Mouse (Mus musculus): ENCODE data around the gene Cdh23. TPM values are rescaled to one million over a fixed set of nuclear protein-coding genes. Genes with fewer than 3 reads are reported as not detected.

The Cdh23 gene
- polyA plus RNA-seq, 1 experiment from 2014 or later, result 0.35 TPM

DNA sequence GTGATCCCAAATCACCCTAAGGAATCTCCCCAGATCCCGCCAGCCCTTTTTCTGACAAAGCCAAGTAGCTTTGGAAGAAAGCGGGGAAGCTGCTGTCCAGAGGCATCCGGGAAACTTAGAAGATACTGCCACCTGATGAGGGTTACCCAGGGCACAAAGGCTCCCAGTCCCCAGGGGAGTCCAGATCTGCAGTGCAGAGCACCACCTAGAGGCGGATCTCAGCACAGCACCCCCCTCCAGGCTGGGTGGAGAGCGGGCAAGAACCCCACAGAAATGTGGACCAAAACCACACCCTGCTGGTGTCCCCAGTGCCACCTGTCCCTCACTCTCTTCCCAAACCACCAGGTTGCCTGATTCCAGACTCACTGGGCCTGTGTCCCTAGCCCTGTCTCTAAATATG lies 685 bp upstream of the Cdh23 start:
- H3K4me1 ChIP-seq (ENCODE audit: insufficient read depth, low read depth, low read length), result no peaks in the 10 kb centered on the region
- no peak overlapping the region for H3K4me3 ChIP-seq (ENCODE audit: low read depth, low read length)
- H3K27me3 ChIP-seq (replicated peaks; ENCODE audit: insufficient read depth, low read length), result no peaks in the 10 kb centered on the region
- no peaks in the 10 kb centered on the region for H3K36me3 ChIP-seq (ENCODE audit: insufficient read depth, low read length)
- DNase-seq (ENCODE audit: low spot score) (peak; percentile 51), ATAC-seq (peak; percentile 53)
- H3K4me2 ChIP-seq (replicated peaks; ENCODE audit: low read depth, low read length), result no peak overlapping the region
- TF ChIP-seq CTCF (IDR thresholded peaks at IDR 0.05) (peak; percentile 91), EP300 (IDR thresholded peaks at IDR 0.05) (no peak)
- no peak overlapping the region for H3K27ac ChIP-seq (ENCODE audit: low read length)
- H3K9ac ChIP-seq (replicated peaks; ENCODE audit: low read depth), result no peak overlapping the region
- WGBS, result 15% methylated on average over 5 of the region's 5 CpGs
- no peaks in the 10 kb centered on the region for H3K9me3 ChIP-seq (ENCODE audit: low read length)

DNA sequence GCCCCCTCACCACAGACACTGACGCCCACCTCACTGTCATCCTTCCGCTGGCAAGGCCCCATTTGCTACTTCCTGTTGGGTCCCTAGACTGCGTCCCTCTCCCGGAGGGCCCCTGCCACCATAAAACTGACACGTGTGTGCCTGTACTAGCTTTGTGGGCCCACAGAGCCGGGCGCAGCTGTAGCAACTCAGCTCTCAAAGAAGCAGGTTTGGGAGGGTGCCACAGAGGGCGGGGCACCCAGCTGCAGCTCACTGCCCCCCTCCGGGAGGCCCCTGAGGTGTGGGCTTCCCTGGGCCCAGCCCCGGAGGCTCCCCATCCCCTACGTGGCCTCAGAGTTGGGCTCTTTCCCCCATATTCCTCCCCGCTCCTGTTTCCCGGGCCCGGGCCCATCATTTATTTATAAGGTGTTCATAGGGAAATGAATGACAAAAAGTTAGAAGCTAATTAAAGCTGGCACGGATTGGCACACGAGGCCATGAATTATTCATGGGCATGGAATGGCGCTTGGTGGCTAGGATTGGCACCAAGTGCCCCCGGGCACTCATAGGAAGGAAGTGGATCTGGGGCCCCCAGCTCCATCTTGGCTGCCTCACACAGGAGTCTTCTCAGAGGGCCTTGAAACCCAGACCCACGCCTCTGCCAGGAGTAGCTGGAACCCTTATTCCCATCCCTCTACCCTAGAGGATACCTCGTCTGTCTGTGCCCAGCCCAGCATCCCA lies 4.5 kb downstream of the Cdh23 start:
- Histone ChIP-seq H3K27me3 (replicated peaks; ENCODE audit: insufficient read depth, low read length) (peaks cover 13% of the 10 kb centered on the region), H3K9ac (replicated peaks; ENCODE audit: low read depth) (no peak overlapping the region), H3K4me1 (ENCODE audit: insufficient read depth, low read depth, low read length) (peaks cover 2% of the 10 kb centered on the region; the same call in 1 of the 2 replicates), H3K4me2 (replicated peaks; ENCODE audit: low read depth, low read length) (no peak overlapping the region), H3K9me3 (ENCODE audit: low read length) (no peaks in the 10 kb centered on the region), H3K4me3 (ENCODE audit: low read depth, low read length) (no peak overlapping the region), H3K36me3 (ENCODE audit: insufficient read depth, low read length) (no peaks in the 10 kb centered on the region), H3K27ac (ENCODE audit: low read length) (no peak overlapping the region)
- TF ChIP-seq EP300 (IDR thresholded peaks at IDR 0.05), result no peak
- TF ChIP-seq CTCF (IDR thresholded peaks at IDR 0.05), result no peak
- no peak for ATAC-seq
- DNase-seq (ENCODE audit: low spot score), result no peak
- WGBS, result 73% methylated on average over 20 of the region's 20 CpGs

DNA sequence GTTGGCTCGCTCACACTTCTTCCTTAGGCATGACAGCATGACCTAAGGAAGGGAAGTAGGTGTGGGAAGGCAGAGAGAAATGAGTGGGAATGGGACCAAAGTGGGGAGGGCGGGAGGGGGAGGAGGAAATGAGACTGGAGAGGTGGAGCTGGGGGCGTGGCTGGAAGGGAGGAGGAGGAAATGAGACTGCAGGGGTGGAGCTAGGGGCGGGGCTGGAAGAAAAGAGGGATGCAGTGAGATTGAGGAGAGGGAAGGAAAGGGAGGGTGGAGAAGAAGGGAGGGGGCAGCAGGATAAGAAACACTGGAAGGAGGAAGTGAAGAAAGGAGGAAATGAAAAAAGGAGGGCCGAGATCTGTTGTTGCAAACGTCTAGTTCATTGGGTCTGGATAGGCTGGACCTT lies 5.3 kb downstream of the Cdh23 start:
- H3K9ac ChIP-seq (replicated peaks; ENCODE audit: low read depth), result no peak overlapping the region
- DNase-seq (ENCODE audit: low spot score) (peak; percentile 28), ATAC-seq (peak; percentile 36)
- H3K27ac ChIP-seq (ENCODE audit: low read length), result no peak overlapping the region
- peaks cover 2% of the 10 kb centered on the region; the same call in 1 of the 2 replicates for H3K4me1 ChIP-seq (ENCODE audit: insufficient read depth, low read depth, low read length)
- no peak overlapping the region for H3K4me2 ChIP-seq (replicated peaks; ENCODE audit: low read depth, low read length)
- no peak overlapping the region for H3K4me3 ChIP-seq (ENCODE audit: low read depth, low read length)
- TF ChIP-seq EP300 (IDR thresholded peaks at IDR 0.05) (no peak), CTCF (IDR thresholded peaks at IDR 0.05) (no peak)
- WGBS, result 34% methylated on average over 6 of the region's 6 CpGs
- no peaks in the 10 kb centered on the region for H3K36me3 ChIP-seq (ENCODE audit: insufficient read depth, low read length)
- no peaks in the 10 kb centered on the region for H3K9me3 ChIP-seq (ENCODE audit: low read length)
- peaks cover 21% of the 10 kb centered on the region for H3K27me3 ChIP-seq (replicated peaks; ENCODE audit: insufficient read depth, low read length)

DNA sequence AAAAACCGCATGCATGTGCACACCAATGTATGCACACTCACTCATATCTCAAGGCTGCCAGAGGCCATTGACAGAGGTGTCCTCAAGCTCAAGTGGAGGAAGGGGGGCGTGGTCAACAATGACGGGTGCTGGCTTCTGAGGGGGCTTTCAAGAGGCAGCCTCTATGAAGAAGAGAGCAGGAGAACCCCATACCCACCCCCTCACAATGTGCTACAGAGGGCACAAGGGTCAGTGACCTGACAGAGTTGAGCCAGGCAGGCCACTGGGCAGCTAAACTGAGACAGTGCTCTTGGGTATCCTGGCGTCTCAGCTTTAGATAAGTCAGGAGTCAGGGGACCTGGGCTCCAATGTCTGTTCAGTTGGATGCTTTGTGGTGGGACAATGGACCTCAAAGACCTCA lies 6.9 kb downstream of the Cdh23 start:
- Histone ChIP-seq H3K27me3 (replicated peaks; ENCODE audit: insufficient read depth, low read length) (peaks cover 37% of the 10 kb centered on the region), H3K4me2 (replicated peaks; ENCODE audit: low read depth, low read length) (no peak overlapping the region), H3K9ac (replicated peaks; ENCODE audit: low read depth) (no peak overlapping the region), H3K36me3 (ENCODE audit: insufficient read depth, low read length) (no peaks in the 10 kb centered on the region), H3K4me1 (ENCODE audit: insufficient read depth, low read depth, low read length) (peaks cover 2% of the 10 kb centered on the region; the same call in 1 of the 2 replicates), H3K27ac (ENCODE audit: low read length) (no peak overlapping the region), H3K4me3 (ENCODE audit: low read depth, low read length) (no peak overlapping the region), H3K9me3 (ENCODE audit: low read length) (no peaks in the 10 kb centered on the region)
- 51% methylated on average over 4 of the region's 4 CpGs for WGBS
- ATAC-seq (no peak), DNase-seq (ENCODE audit: low spot score) (no peak)
- TF ChIP-seq EP300 (IDR thresholded peaks at IDR 0.05), result no peak
- no peak for TF ChIP-seq CTCF (IDR thresholded peaks at IDR 0.05)

DNA sequence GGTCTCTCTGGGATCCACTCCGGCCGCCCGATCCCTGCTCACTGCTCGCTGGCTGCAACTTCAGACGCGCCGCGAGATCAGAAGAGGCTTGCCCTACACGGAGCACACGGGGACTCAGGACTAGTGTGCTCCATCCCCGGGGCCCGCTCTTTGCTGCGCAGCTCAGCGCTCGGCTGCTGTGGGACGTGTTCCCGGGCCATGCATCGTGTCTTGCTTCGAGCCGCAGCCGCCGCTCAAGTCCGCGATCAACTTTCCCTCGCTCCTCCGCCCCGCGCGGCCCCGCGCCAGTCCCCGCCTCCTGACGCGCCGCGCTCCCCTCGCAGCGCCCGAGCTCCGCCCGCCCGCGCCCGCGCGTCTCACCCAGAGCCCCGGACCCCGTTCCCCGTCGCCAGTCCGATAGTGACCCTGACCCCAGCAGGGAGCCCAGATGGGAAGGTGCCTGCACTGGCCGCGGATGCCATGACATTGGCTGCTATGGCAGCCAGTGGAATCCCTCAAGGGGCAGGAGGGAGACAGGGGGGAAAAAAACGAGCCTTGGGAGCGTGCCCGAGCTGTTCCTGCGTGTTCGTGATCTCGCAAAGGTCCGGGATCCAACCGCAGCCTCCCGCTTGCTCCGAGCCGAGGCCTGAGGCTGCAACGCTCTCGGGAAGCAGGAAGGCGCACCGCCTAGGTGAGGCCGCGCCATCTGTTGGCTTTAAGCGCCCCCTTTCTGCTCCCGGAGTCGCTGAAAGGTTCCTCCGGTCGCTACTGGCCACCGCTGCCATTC lies 9.1 kb downstream of the Cdh23 start:
- Histone ChIP-seq H3K4me1 (ENCODE audit: insufficient read depth, low read depth, low read length) (peaks cover 2% of the 10 kb centered on the region; the same call in 1 of the 2 replicates), H3K27ac (ENCODE audit: low read length) (no peak overlapping the region), H3K4me3 (ENCODE audit: low read depth, low read length) (peak overlapping the region; percentile 48), H3K27me3 (replicated peaks; ENCODE audit: insufficient read depth, low read length) (peaks cover 41% of the 10 kb centered on the region), H3K36me3 (ENCODE audit: insufficient read depth, low read length) (no peaks in the 10 kb centered on the region), H3K9me3 (ENCODE audit: low read length) (no peaks in the 10 kb centered on the region), H3K4me2 (replicated peaks; ENCODE audit: low read depth, low read length) (peak overlapping the region; percentile 99), H3K9ac (replicated peaks; ENCODE audit: low read depth) (0 out of 2 replicates have a peak overlapping the region, but pooled peaks have one; percentile 8)
- DNase-seq (ENCODE audit: low spot score) (peak; percentile 23), ATAC-seq (peak; percentile 40; the same call in 1 of the 2 replicates)
- WGBS, result under 1% methylated on average over 65 of the region's 76 CpGs
- TF ChIP-seq CTCF (IDR thresholded peaks at IDR 0.05) (peak; percentile 63), EP300 (IDR thresholded peaks at IDR 0.05) (no peak)

DNA sequence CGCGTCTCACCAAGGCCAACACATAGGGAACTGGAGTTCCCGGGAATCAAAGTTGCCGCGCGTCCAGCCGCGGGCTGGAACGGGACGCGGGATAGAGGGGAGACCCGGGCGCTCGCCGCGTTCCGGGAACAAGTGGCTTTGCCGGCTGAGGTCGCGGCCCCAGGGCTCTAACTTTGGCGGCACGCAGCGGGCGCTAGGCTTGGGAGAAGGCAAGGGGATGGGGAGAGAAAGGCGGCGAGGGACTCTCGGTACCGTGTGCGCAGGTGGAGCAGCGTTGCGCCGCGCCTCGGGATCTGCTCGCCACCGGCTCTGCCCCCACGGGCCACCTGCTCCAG lies 9.7 kb downstream of the Cdh23 start:
- H3K4me1 ChIP-seq (ENCODE audit: insufficient read depth, low read depth, low read length), result peaks cover 2% of the 10 kb centered on the region; the same call in 1 of the 2 replicates
- H3K9me3 ChIP-seq (ENCODE audit: low read length), result no peaks in the 10 kb centered on the region
- H3K9ac ChIP-seq (replicated peaks; ENCODE audit: low read depth), result no peak overlapping the region
- H3K4me2 ChIP-seq (replicated peaks; ENCODE audit: low read depth, low read length), result peak overlapping the region; percentile 99
- no peaks in the 10 kb centered on the region for H3K36me3 ChIP-seq (ENCODE audit: insufficient read depth, low read length)
- DNase-seq (ENCODE audit: low spot score), result no peak
- no peak for ATAC-seq
- H3K27ac ChIP-seq (ENCODE audit: low read length), result no peak overlapping the region
- H3K4me3 ChIP-seq (ENCODE audit: low read depth, low read length), result peak overlapping the region; percentile 48
- WGBS, result under 1% methylated on average over 36 of the region's 37 CpGs
- TF ChIP-seq CTCF (IDR thresholded peaks at IDR 0.05) (no peak), EP300 (IDR thresholded peaks at IDR 0.05) (no peak)
- peaks cover 41% of the 10 kb centered on the region for H3K27me3 ChIP-seq (replicated peaks; ENCODE audit: insufficient read depth, low read length)

All from lung, postnatal 0 days (tissue).